Comparison of ENCODE assay signal across 16 mouse cellular contexts in the genomic region with DNA sequence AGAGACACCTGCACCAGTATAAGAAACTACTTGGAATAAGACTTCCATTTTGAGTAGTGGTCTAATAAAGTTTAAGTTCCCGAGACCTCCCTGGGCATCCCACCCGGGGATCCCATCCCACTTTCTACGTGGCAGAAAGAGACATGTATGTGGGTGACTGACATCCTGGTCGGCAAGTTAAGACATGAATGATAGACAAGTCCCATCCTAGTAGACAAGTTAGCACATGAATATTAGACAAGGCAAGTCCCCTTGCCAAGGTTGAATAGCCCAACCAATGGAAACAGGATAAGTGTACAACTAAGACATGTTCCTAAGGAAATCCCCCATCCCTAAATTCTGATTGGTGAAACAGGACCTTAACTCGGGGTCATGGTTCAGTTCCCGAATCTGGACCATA.
"Had no signal": no experiment of that assay in that cellular context is flagged by ENCODE, and none has a peak within 500 bp of the region (broad histone marks: within the 10 kb centered on the region; RNA-seq: fewer than 3 reads in every experiment).

No protein-coding gene starts in this region.

- H3K27me3 ChIP-seq: neural tube, embryonic 13.5 days; neural tube, embryonic 15.5 days; stomach, embryonic 15.5 days had no signal

- H3K9me3 ChIP-seq: neural tube, embryonic 13.5 days; neural tube, embryonic 15.5 days; stomach, embryonic 15.5 days had no signal

- DNase-seq: retina, postnatal 1 day; right cerebral cortex, adult 18-20 months; right cerebral cortex, postnatal 14 days; right cerebral cortex, postnatal 25 days; right cerebral cortex, postnatal 4 days; spleen, adult 18-20 months; thymus, adult 18-20 months; thymus, adult 2 months; thymus, postnatal 14 days; thymus, postnatal 25 days; thymus, postnatal 36 days; thymus, postnatal 4 days had no signal

- H3K9ac ChIP-seq: neural tube, embryonic 13.5 days; neural tube, embryonic 15.5 days; stomach, embryonic 15.5 days had no signal

- H3K4me3 ChIP-seq: neural tube, embryonic 13.5 days; neural tube, embryonic 15.5 days; stomach, embryonic 15.5 days had no signal

- H3K27ac ChIP-seq: neural tube, embryonic 13.5 days; neural tube, embryonic 15.5 days; stomach, embryonic 15.5 days; stomach, postnatal 0 days had no signal

- H3K4me2 ChIP-seq: neural tube, embryonic 13.5 days; neural tube, embryonic 15.5 days; stomach, embryonic 15.5 days had no signal

- H3K4me1 ChIP-seq: neural tube, embryonic 13.5 days; neural tube, embryonic 15.5 days; stomach, embryonic 15.5 days had no signal

- H3K36me3 ChIP-seq: neural tube, embryonic 13.5 days; neural tube, embryonic 15.5 days; stomach, embryonic 15.5 days had no signal
